Comparison of ENCODE assay signal across 9 mouse cellular contexts in the genomic region with DNA sequence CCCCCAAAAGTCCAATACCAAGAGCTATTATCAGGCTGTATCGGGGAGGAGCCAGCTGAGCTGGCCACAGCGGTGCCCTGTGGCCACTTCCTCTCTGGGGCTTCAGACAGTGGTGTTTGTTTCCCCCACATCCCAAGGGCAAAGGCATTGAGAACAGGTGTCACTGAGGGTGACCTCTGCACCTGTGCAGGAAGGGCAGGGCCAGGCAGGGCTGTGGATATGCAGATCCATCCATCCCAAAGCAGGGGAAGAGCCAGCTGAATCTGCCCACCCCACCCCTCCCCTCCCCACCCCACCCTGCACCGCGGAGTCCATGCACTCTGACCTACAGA. TPM values are rescaled to one million over a fixed set of nuclear protein-coding genes. Genes with fewer than 3 reads are reported as not detected.
DNase-seq lines count a peak whose midpoint lies in the region; ATAC-seq lines count a peak whose summit lies in the region.
"Had no signal": no experiment of that assay in that cellular context is flagged by ENCODE, and none has a peak within 500 bp of the region (broad histone marks: within the 10 kb centered on the region; RNA-seq: fewer than 3 reads in every experiment).

No protein-coding gene starts in this region.

- no peak for ATAC-seq in heart, embryonic 13.5 days (ENCODE audit: extremely low read depth, insufficient number of reproducible peaks, low FRiP score, low TSS enrichment)
- ATAC-seq in limb, embryonic 12.5 days (ENCODE audit: insufficient number of reproducible peaks, insufficient read depth, low FRiP score, low TSS enrichment, low read depth), result no peak
- ATAC-seq in stomach, embryonic 16.5 days (ENCODE audit: insufficient read depth, low FRiP score), result peak; percentile 48; the same call in 1 of the 2 replicates
- no peak for ATAC-seq in inflammation-experienced regulatory T-cells, adult 6 months

- H3K9me3 ChIP-seq in heart, embryonic 13.5 days, result no peaks in the 10 kb centered on the region
- H3K9me3 ChIP-seq in limb, embryonic 12.5 days, result no peaks in the 10 kb centered on the region
- H3K9me3 ChIP-seq in stomach, embryonic 16.5 days (replicated peaks; ENCODE audit: control insufficient read depth, low read length), result peaks cover 4% of the 10 kb centered on the region; the same call in 1 of the 2 replicates
- H3K9me3 ChIP-seq: midbrain, embryonic 12.5 days had no signal

- 32% methylated on average over 4 of the region's 4 CpGs for WGBS in heart, embryonic 13.5 days
- 51% methylated on average over 4 of the region's 4 CpGs for WGBS in limb, embryonic 12.5 days
- 37% methylated on average over 4 of the region's 4 CpGs for WGBS in stomach, embryonic 16.5 days

- no peak for DNase-seq in heart, postnatal 4 days
- DNase-seq in spleen, postnatal 36 days (ENCODE audit: low spot score in 2 of 2), result peak; percentile 48 to 54
- DNase-seq in spleen, postnatal 4 days (ENCODE audit: low spot score in 2 of 2), result no peak
- DNase-seq in adrenal gland, adult 2 months, result no peak

- H3K4me2 ChIP-seq in heart, embryonic 13.5 days, result peak overlapping the region; percentile 13; the same call in 1 of the 2 replicates
- H3K4me2 ChIP-seq in limb, embryonic 12.5 days, result no peak overlapping the region
- 0 out of 2 replicates have a peak overlapping the region, but pooled peaks have one; percentile 7 for H3K4me2 ChIP-seq in stomach, embryonic 16.5 days (ENCODE audit: low read depth, low read length)
- H3K4me2 ChIP-seq: midbrain, embryonic 12.5 days had no signal

- H3K27ac ChIP-seq in heart, embryonic 13.5 days (replicated peaks), result peak overlapping the region; percentile 84
- peak overlapping the region; percentile 36; the same call in 1 of the 2 replicates for H3K27ac ChIP-seq in limb, embryonic 12.5 days
- peak overlapping the region; percentile 70 for H3K27ac ChIP-seq in stomach, embryonic 16.5 days (ENCODE audit: low read length)

- H3K4me1 ChIP-seq in heart, embryonic 13.5 days, result peaks cover 88% of the 10 kb centered on the region
- H3K4me1 ChIP-seq in limb, embryonic 12.5 days (replicated peaks), result peaks cover 65% of the 10 kb centered on the region
- peaks cover 57% of the 10 kb centered on the region for H3K4me1 ChIP-seq in stomach, embryonic 16.5 days (ENCODE audit: control insufficient read depth, insufficient read depth, low read length)

- no peaks in the 10 kb centered on the region for H3K27me3 ChIP-seq in heart, embryonic 13.5 days (replicated peaks)
- no peaks in the 10 kb centered on the region for H3K27me3 ChIP-seq in limb, embryonic 12.5 days
- no peaks in the 10 kb centered on the region for H3K27me3 ChIP-seq in stomach, embryonic 16.5 days (ENCODE audit: control insufficient read depth, insufficient read depth, low read length)
- H3K27me3 ChIP-seq: midbrain, embryonic 12.5 days had no signal

- H3K4me3 ChIP-seq in heart, embryonic 13.5 days, result no peak overlapping the region
- H3K4me3 ChIP-seq in limb, embryonic 12.5 days (replicated peaks), result no peak overlapping the region
- H3K4me3 ChIP-seq in stomach, embryonic 16.5 days (replicated peaks; ENCODE audit: low read length), result no peak overlapping the region
- H3K4me3 ChIP-seq: midbrain, embryonic 12.5 days had no signal

- peaks cover 26% of the 10 kb centered on the region for H3K36me3 ChIP-seq in heart, embryonic 13.5 days
- H3K36me3 ChIP-seq in limb, embryonic 12.5 days, result peaks cover 23% of the 10 kb centered on the region
- H3K36me3 ChIP-seq in stomach, embryonic 16.5 days (ENCODE audit: control insufficient read depth, insufficient read depth, low read length), result no peaks in the 10 kb centered on the region; the same call in 1 of the 2 replicates

- H3K9ac ChIP-seq in heart, embryonic 13.5 days, result peak overlapping the region; percentile 55
- no peak overlapping the region for H3K9ac ChIP-seq in limb, embryonic 12.5 days (replicated peaks)
- H3K9ac ChIP-seq in stomach, embryonic 16.5 days (ENCODE audit: low read length), result no peak overlapping the region
- H3K9ac ChIP-seq: midbrain, embryonic 12.5 days had no signal

RNA-seq across cellular contexts. Expression of gene Ski, which starts 59.1 kb away (rescaled TPM):
- 10.1 and 10.2 TPM in 2 replicates for polyA plus RNA-seq in heart, embryonic 13.5 days (2015; fragmentation: Nextera tagmentation; extraction: Ambion mirVana)
- total RNA-seq in heart, postnatal 4 days (2021), result 10 to 100 TPM; 93.8 to 98.1 TPM
- 18.4 and 18.8 TPM in 2 replicates for polyA plus RNA-seq in limb, embryonic 12.5 days (2016; fragmentation: Nextera tagmentation; extraction: Ambion mirVana)
- polyA plus RNA-seq in stomach, embryonic 16.5 days (2015; fragmentation: Nextera tagmentation; extraction: Ambion mirVana), result 17.7 and 17.9 TPM in 2 replicates
- polyA plus RNA-seq in inflammation-experienced regulatory T-cells, adult 6 months (2017; shearing (Covaris generic)), result 10 to 100 TPM; 10.7 to 26.8 (median 26.8) TPM
- 10 to 100 TPM; 59.7 to 63.8 TPM for total RNA-seq in adrenal gland, adult 2 months (2021)
- polyA plus RNA-seq in adrenal gland, adult 2 months (2012; rRNA removed), result 83.1 and 103 TPM in 2 replicates

Comparison
In these comparisons a context has a peak if more than half of its experiments do, and no peak if none do; other contexts are left out.
1. DNase-seq: peak in spleen, postnatal 36 days (2 of 2); none in heart, postnatal 4 days (single experiment), spleen, postnatal 4 days (0 of 2) and adrenal gland, adult 2 months (single experiment).
2. Peak in every context shown above with its lines, with median percentiles within 50 percentile points of each other: H3K27ac ChIP-seq.